Mouse (Mus musculus) cortical plate, adult 2 months (tissue): ENCODE measurements at regions not wholly inside any gene's neighbourhood (a gene's known extent, or its start where the extent isn't known, plus 50 kb on each side); places are given as distances from the start of the nearest gene placed in this dataset.

Experiments
- CTCF ChIP-seq: fragments of 200-500 bp; IDR thresholded peaks from 2 replicates; pipeline ENCODE4 v1.5.1; 2011; ENCODE audit warnings: mild to moderate bottlenecking, control low read depth, low read length; ENCODE audit not compliant: insufficient read depth; ENCODE audit errors: extremely low read depth
- POLR2A ChIP-seq: fragments of 200-500 bp; IDR thresholded peaks from 2 replicates; pipeline ENCODE4 v1.6.1; 2011; ENCODE audit warnings: mild to moderate bottlenecking, low read length, control low read depth; ENCODE audit not compliant: insufficient read depth; ENCODE audit errors: extremely low read depth

GRCm38 (mm10) chr10:70828217-70828616 is 172.5 kb upstream of the Phyhipl start:
- TF ChIP-seq POLR2A (no peak), CTCF (no peak)
